Mouse (Mus musculus): ENCODE data around the gene Rtn4r. TPM values are rescaled to one million over a fixed set of nuclear protein-coding genes. Genes with fewer than 3 reads are reported as not detected.

The Rtn4r gene
- total and polyA plus RNA-seq, 3 experiments, result not detected

DNA sequence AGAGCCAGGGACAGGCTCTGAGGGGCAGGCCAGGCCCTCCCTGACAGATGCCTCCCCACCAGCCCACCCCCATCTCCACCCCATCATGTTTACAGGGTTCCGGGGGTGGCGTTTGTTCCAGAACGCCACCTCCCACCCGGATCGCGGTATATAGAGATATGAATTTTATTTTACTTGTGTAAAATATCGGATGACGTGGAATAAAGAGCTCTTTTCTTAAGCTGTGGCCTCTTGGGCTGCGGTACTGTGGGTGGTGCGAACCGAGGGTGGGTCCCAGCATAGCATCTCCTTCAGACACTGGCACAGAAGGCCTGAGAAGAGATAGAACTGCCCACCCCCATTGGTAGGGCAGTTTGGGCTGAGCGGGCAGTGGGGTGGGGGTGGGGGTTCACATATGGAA is 24.7 kb downstream of the Rtn4r start:
- no peaks in the 10 kb centered on the region for H3K9me3 ChIP-seq (replicated peaks; ENCODE audit: low read length)
- peaks cover 0 to 11% of the 10 kb centered on the region in 2 experiments; a peak in 2 of 4 replicates for H3K4me1 ChIP-seq (ENCODE audit: control insufficient read depth in 1 of 2, insufficient read depth in 2 of 2)
- no peak for DNase-seq (ENCODE audit: extremely low read depth)
- TF ChIP-seq NELFE (IDR thresholded peaks at IDR 0.05; ENCODE audit: low read depth, low read length) (no peak), ZC3H11A (IDR thresholded peaks at IDR 0.05; ENCODE audit: low read depth, low read length) (no peak), BHLHE40 (IDR thresholded peaks at IDR 0.05; ENCODE audit: low read depth, low read length) (no peak), CHD1 (IDR thresholded peaks at IDR 0.05; ENCODE audit: low read depth, low read length) (no peak), SMC3 (IDR thresholded peaks at IDR 0.05; ENCODE audit: low read depth, low read length) (no peak), JUND (conservative IDR thresholded peaks at IDR 0.05; ENCODE audit: low read depth, low read length) (no peak), MAX (IDR thresholded peaks at IDR 0.05; ENCODE audit: low read length) (no peak), CHD2 (IDR thresholded peaks at IDR 0.05; ENCODE audit: low read length) (no peak), USF1 (IDR thresholded peaks at IDR 0.05; ENCODE audit: low read depth, low read length) (no peak), MAFK (IDR thresholded peaks at IDR 0.05; ENCODE audit: insufficient replicate concordance, low read length) (no peak), RCOR1 (conservative IDR thresholded peaks at IDR 0.05; ENCODE audit: low read depth, low read length) (no peak), POLR2AphosphoS2 (IDR thresholded peaks at IDR 0.05; ENCODE audit: low read depth, low read length) (no peak), IRF4 (IDR thresholded peaks at IDR 0.05; ENCODE audit: low read depth, low read length) (no peak), PAX5 (IDR thresholded peaks at IDR 0.05; ENCODE audit: low read length) (no peak), ZMIZ1 (IDR thresholded peaks at IDR 0.05; ENCODE audit: low read depth, low read length) (no peak), GABPA (IDR thresholded peaks at IDR 0.05; ENCODE audit: insufficient replicate concordance, low read depth, low read length) (no peak), E2F4 (IDR thresholded peaks at IDR 0.05; ENCODE audit: insufficient replicate concordance, low read depth, low read length) (no peak), POLR2A (IDR thresholded peaks at IDR 0.05; ENCODE audit: low read depth, low read length) (no peak), ELF1 (IDR thresholded peaks at IDR 0.05; ENCODE audit: low read depth, low read length) (no peak), MEF2A (IDR thresholded peaks at IDR 0.05; ENCODE audit: borderline replicate concordance, low read depth, low read length) (no peak)
- no peak overlapping the region for H3K4me2 ChIP-seq (ENCODE audit: insufficient read depth, low read depth, poor library complexity, severe bottlenecking)
- H3K36me3 ChIP-seq (replicated peaks in 1 of 2; ENCODE audit: control insufficient read depth in 1 of 2, insufficient read depth in 1 of 2, low read length in 1 of 2), result no peaks in the 10 kb centered on the region
- H3K9ac ChIP-seq (ENCODE audit: insufficient read depth, low read depth), result no peak overlapping the region
- H3K79me2 ChIP-seq (replicated peaks; ENCODE audit: control insufficient read depth, extremely low read depth, insufficient read depth, poor library complexity, severe bottlenecking), result no peaks in the 10 kb centered on the region
- H3K4me3 ChIP-seq (replicated peaks in 1 of 3; ENCODE audit: low read depth in 2 of 3, low read length in 2 of 3, poor library complexity in 1 of 3), result no peak overlapping the region
- dilution Hi-C loops (cut with MboI; ENCODE audit: extremely low pct_ligation_motif_present, extremely low pct_unique_long_range_greater_than_20kb, low sequenced_read_pairs), result no loop called here
- H3K27me3 ChIP-seq (replicated peaks), result peaks cover 99% of the 10 kb centered on the region
- in situ Hi-C loops (cut with MboI; ENCODE audit: low pct_ligation_motif_present, low pct_unique_long_range_greater_than_20kb, low sequenced_read_pairs), result no loop called here
- H3K27ac ChIP-seq (ENCODE audit: insufficient read depth, low read depth), result no peak overlapping the region

DNA sequence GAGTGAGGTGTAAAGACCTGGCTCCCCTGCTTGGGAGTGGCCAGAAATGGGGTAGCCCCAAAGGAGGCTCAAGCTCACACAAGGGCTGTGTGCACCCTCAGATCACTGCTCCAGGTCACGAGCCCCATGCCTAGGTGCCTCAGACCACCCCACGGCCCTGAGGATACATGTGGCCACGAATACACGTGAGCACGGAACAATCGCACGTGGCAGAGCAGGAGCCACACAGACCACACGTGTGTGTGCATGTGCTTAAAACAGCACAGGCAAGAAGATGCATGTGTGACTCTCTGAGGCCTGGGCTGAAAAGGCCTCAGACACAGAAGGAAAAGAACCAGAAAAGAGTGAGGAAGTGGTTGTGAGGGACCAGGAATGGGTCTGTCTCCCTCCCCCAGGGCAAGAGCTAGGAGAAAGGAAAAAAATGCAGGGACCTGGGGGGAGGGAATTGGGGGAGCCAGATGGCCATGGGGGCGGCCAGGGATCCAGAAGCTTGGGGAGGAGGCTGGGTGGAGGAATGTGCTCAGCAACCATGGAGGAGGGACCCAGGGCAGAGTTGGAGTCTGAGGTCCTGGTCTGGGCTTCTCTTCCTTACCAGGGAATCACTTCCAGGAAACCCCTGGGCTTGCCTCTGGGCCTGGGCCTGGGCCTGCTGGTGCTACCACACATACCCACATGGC is 25.5 kb downstream of the Rtn4r start:
- Histone ChIP-seq H3K36me3 (replicated peaks in 1 of 2; ENCODE audit: control insufficient read depth in 1 of 2, insufficient read depth in 1 of 2, low read length in 1 of 2) (no peaks in the 10 kb centered on the region), H3K9ac (ENCODE audit: insufficient read depth, low read depth) (no peak overlapping the region), H3K4me1 (ENCODE audit: control insufficient read depth in 1 of 2, insufficient read depth in 2 of 2) (peaks cover 0 to 9% of the 10 kb centered on the region in 2 experiments; a peak in 2 of 4 replicates), H3K9me3 (replicated peaks; ENCODE audit: low read length) (no peaks in the 10 kb centered on the region), H3K27me3 (replicated peaks) (peaks cover 99% of the 10 kb centered on the region), H3K4me2 (ENCODE audit: insufficient read depth, low read depth, poor library complexity, severe bottlenecking) (no peak overlapping the region), H3K4me3 (replicated peaks in 1 of 3; ENCODE audit: low read depth in 2 of 3, low read length in 2 of 3, poor library complexity in 1 of 3) (no peak overlapping the region), H3K79me2 (replicated peaks; ENCODE audit: control insufficient read depth, extremely low read depth, insufficient read depth, poor library complexity, severe bottlenecking) (no peaks in the 10 kb centered on the region), H3K27ac (ENCODE audit: insufficient read depth, low read depth) (no peak overlapping the region)
- dilution Hi-C loops (cut with MboI; ENCODE audit: extremely low pct_ligation_motif_present, extremely low pct_unique_long_range_greater_than_20kb, low sequenced_read_pairs) (no loop called here), in situ Hi-C loops (cut with MboI; ENCODE audit: low pct_ligation_motif_present, low pct_unique_long_range_greater_than_20kb, low sequenced_read_pairs) (no loop called here)
- no peak for DNase-seq (ENCODE audit: extremely low read depth)
- no peak for TF ChIP-seq USF2 (conservative IDR thresholded peaks at IDR 0.05; ENCODE audit: low read depth, low read length)
- TF ChIP-seq NRF1 (IDR thresholded peaks at IDR 0.05; ENCODE audit: low read depth, low read length), result no peak
- TF ChIP-seq PAX5 (IDR thresholded peaks at IDR 0.05; ENCODE audit: low read length), result no peak
- no peak for TF ChIP-seq NELFE (IDR thresholded peaks at IDR 0.05; ENCODE audit: low read depth, low read length)
- TF ChIP-seq ZNF384 (IDR thresholded peaks at IDR 0.05; ENCODE audit: low read depth, low read length), result no peak
- TF ChIP-seq MAX (IDR thresholded peaks at IDR 0.05; ENCODE audit: low read length), result no peak
- TF ChIP-seq BHLHE40 (IDR thresholded peaks at IDR 0.05; ENCODE audit: low read depth, low read length), result peak; percentile 74
- TF ChIP-seq RAD21 (IDR thresholded peaks at IDR 0.05; ENCODE audit: low read depth, low read length), result no peak
